Mouse (Mus musculus) spleen, postnatal 4 days (tissue): ENCODE data around the gene Tecta.

Experiments
- DNase-seq, 2 experiments: peaks; one replicate each; pipeline ENCODE4 v3.0.0; 2022; ENCODE audit warnings: low spot score in 2 of 2

Tecta gene

GRCm38 (mm10) chr9:42399829-42400228 is at the start of gene Tecta:
Tecta (minus strand) TSS chr9:42399929.
- DNase-seq, result no peak

GRCm38 (mm10) chr9:42449043-42449442 is 49.3 kb upstream of the Tecta start:
- DNase-seq, result no peak

GRCm38 (mm10) chr9:42442100-42442499 is 42.4 kb upstream of the Tecta start:
- DNase-seq, result no peak

- no peak for DNase-seq
Observed at GRCm38 (mm10) chr9:42441234-42441633, 41.5 kb upstream of the Tecta start.

GRCm38 (mm10) chr9:42439446-42439845 is 39.7 kb upstream of the Tecta start:
- no peak for DNase-seq

GRCm38 (mm10) chr9:42432155-42432554 is 32.4 kb upstream of the Tecta start:
- no peak for DNase-seq

GRCm38 (mm10) chr9:42431606-42432005 is 31.9 kb upstream of the Tecta start:
- no peak for DNase-seq

GRCm38 (mm10) chr9:42428060-42428924 is 28.6 kb upstream of the Tecta start:
- DNase-seq, result peak in 1 of 2 experiments; percentile 67

GRCm38 (mm10) chr9:42426661-42427358 is 27.1 kb upstream of the Tecta start:
- no peak for DNase-seq

- DNase-seq, result no peak
Observed at GRCm38 (mm10) chr9:42423649-42424048, 23.9 kb upstream of the Tecta start.

GRCm38 (mm10) chr9:42419687-42420086 is 20.0 kb upstream of the Tecta start:
- no peak for DNase-seq

GRCm38 (mm10) chr9:42418786-42419185 is 19.1 kb upstream of the Tecta start:
- DNase-seq, result no peak

GRCm38 (mm10) chr9:42417352-42417952 is 17.7 kb upstream of the Tecta start:
- DNase-seq, result no peak

- DNase-seq, result no peak
Observed at GRCm38 (mm10) chr9:42415184-42415583, 15.5 kb upstream of the Tecta start.

- DNase-seq, result no peak
Observed at GRCm38 (mm10) chr9:42413345-42413744, 13.6 kb upstream of the Tecta start.

- DNase-seq, result no peak
Observed at GRCm38 (mm10) chr9:42411296-42411695, 11.6 kb upstream of the Tecta start.

GRCm38 (mm10) chr9:42405736-42406135 is 6.0 kb upstream of the Tecta start:
- DNase-seq, result no peak

- DNase-seq, result no peak
Observed at GRCm38 (mm10) chr9:42401486-42401885, 1.8 kb upstream of the Tecta start.

GRCm38 (mm10) chr9:42396141-42396540 is 3.6 kb downstream of the Tecta start:
- DNase-seq, result no peak

- no peak for DNase-seq
Observed at GRCm38 (mm10) chr9:42394903-42395302, 4.8 kb downstream of the Tecta start.

GRCm38 (mm10) chr9:42394321-42394720 is 5.4 kb downstream of the Tecta start:
- no peak for DNase-seq

GRCm38 (mm10) chr9:42392927-42393326 is 6.8 kb downstream of the Tecta start:
- DNase-seq, result no peak

GRCm38 (mm10) chr9:42388490-42388889 is 11.2 kb downstream of the Tecta start:
- DNase-seq, result no peak
